Mouse (Mus musculus): ENCODE results near the gene Gsap.

Gene Gsap

GRCm38 (mm10) chr5:21260746-21261145, 74.7 kb downstream of the Gsap start:
- in situ Hi-C loops (cut with MboI, MseI): loop anchor here (10.0 kb wide), 1 partner anchor 324 kb away; no protein-coding TSS in a partner anchor

- in situ Hi-C loops (cut with MboI, MseI): loop anchor here (10.0 kb wide), 1 partner anchor 323 kb away; no protein-coding TSS in a partner anchor
These were observed 75.3 kb downstream of the Gsap start for GRCm38 (mm10) chr5:21261202-21261844.

- in situ Hi-C loops (cut with MboI, MseI): loop anchor here (10.0 kb wide), 1 partner anchor 321 kb away; no protein-coding TSS in a partner anchor
These were observed 77.4 kb downstream of the Gsap start for GRCm38 (mm10) chr5:21263202-21264055.

GRCm38 (mm10) chr5:21264352-21265021, 78.4 kb downstream of the Gsap start:
- in situ Hi-C loops (cut with MboI, MseI): loop anchor here (10.0 kb wide), 1 partner anchor 320 kb away; no protein-coding TSS in a partner anchor

- in situ Hi-C loops (cut with MboI, MseI): loop anchor here (10.0 kb wide), 1 partner anchor 320 kb away; no protein-coding TSS in a partner anchor
These were observed 79.0 kb downstream of the Gsap start for GRCm38 (mm10) chr5:21265049-21265448.

GRCm38 (mm10) chr5:21267090-21267489, 81.0 kb downstream of the Gsap start:
- in situ Hi-C loops (cut with MboI, MseI): loop anchor here (10.0 kb wide), 1 partner anchor 318 kb away; no protein-coding TSS in a partner anchor

- in situ Hi-C loops (cut with MboI, MseI): loop anchor here (10.0 kb wide), 1 partner anchor 315 kb away; no protein-coding TSS in a partner anchor
These were observed 83.4 kb downstream of the Gsap start for GRCm38 (mm10) chr5:21269446-21269845.

GRCm38 (mm10) chr5:21270756-21271155, 84.7 kb downstream of the Gsap start:
- in situ Hi-C loops (cut with MboI, MseI): no loop called here

GRCm38 (mm10) chr5:21271386-21272354, 85.6 kb downstream of the Gsap start:
- in situ Hi-C loops (cut with MboI, MseI): no loop called here

- in situ Hi-C loops (cut with MboI, MseI): loop anchor here (25.0 kb wide), 1 partner anchor 1885 kb away; no protein-coding TSS in a partner anchor
These were observed 91.6 kb downstream of the Gsap start for GRCm38 (mm10) chr5:21277685-21278084.

GRCm38 (mm10) chr5:21283356-21284062, 97.5 kb downstream of the Gsap start:
- in situ Hi-C loops (cut with MboI, MseI): loop anchor here (25.0 kb wide), 1 partner anchor 1879 kb away; no protein-coding TSS in a partner anchor

GRCm38 (mm10) chr5:21288658-21289435, 102.8 kb downstream of the Gsap start:
- in situ Hi-C loops (cut with MboI, MseI): loop anchor here (25.0 kb wide), 1 partner anchor 1873 kb away; no protein-coding TSS in a partner anchor

- in situ Hi-C loops (cut with MboI, MseI): loop anchor here (25.0 kb wide), 1 partner anchor 1872 kb away; no protein-coding TSS in a partner anchor
These were observed 104.5 kb downstream of the Gsap start for GRCm38 (mm10) chr5:21290594-21290993.

- in situ Hi-C loops (cut with MboI, MseI): loop anchor here (25.0 kb wide), 1 partner anchor 1867 kb away; no protein-coding TSS in a partner anchor
These were observed 109.6 kb downstream of the Gsap start for GRCm38 (mm10) chr5:21295683-21296082.

- in situ Hi-C loops (cut with MboI, MseI): loop anchor here (25.0 kb wide), 1 partner anchor 1863 kb away; no protein-coding TSS in a partner anchor
These were observed 113.2 kb downstream of the Gsap start for GRCm38 (mm10) chr5:21299076-21299755.

GRCm38 (mm10) chr5:21300058-21300457, 114.0 kb downstream of the Gsap start:
- in situ Hi-C loops (cut with MboI, MseI): no loop called here

GRCm38 (mm10) chr5:21301011-21301410, 115.0 kb downstream of the Gsap start:
- in situ Hi-C loops (cut with MboI, MseI): no loop called here

GRCm38 (mm10) chr5:21307165-21307564, 121.1 kb downstream of the Gsap start:
- in situ Hi-C loops (cut with MboI, MseI): no loop called here
